Mouse (Mus musculus) hindbrain, embryonic 12.5 days (tissue): Measurements from ENCODE around the gene Gm45213. TPM values are rescaled to one million over a fixed set of nuclear protein-coding genes. Genes with fewer than 3 reads are reported as not detected.
A peak's percentile ranks its signal among the peaks of the same experiment; 100 is the strongest.

Experiments
- ATAC-seq: fragments of 200-750 bp; cut with Nextera tagmentation; 2 replicates; pipeline ENCODE4 v1.8.0; 2017; ENCODE audit warnings: moderate TSS enrichment; ENCODE audit not compliant: low FRiP score
- H3K27ac ChIP-seq: fragments of 300-500 bp; sonication (generic); 2 replicates; pipeline ENCODE4 v1.5.1; 2016; ENCODE audit warnings: mild to moderate bottlenecking
- H3K27me3 ChIP-seq: fragments of 300-500 bp; sonication (generic); 2 replicates; pipeline ENCODE4 v1.6.1; 2016; ENCODE audit warnings: mild to moderate bottlenecking
- H3K36me3 ChIP-seq: fragments of 300-500 bp; sonication (generic); 2 replicates; pipeline ENCODE4 v1.6.1; 2016; ENCODE audit warnings: mild to moderate bottlenecking
- H3K4me1 ChIP-seq: fragments of 300-500 bp; sonication (generic); 2 replicates; pipeline ENCODE4 v1.6.1; 2016
- H3K4me2 ChIP-seq: fragments of 300-500 bp; sonication (generic); replicated peaks from 2 replicates; pipeline ENCODE4 v1.6.1; 2016; ENCODE audit warnings: mild to moderate bottlenecking
- H3K4me3 ChIP-seq: fragments of 300-500 bp; sonication (generic); 2 replicates; pipeline ENCODE4 v1.5.1; 2016; ENCODE audit warnings: mild to moderate bottlenecking
- H3K9ac ChIP-seq: fragments of 300-500 bp; sonication (generic); 2 replicates; pipeline ENCODE4 v1.6.1; 2016; ENCODE audit warnings: mild to moderate bottlenecking, moderate library complexity
- H3K9me3 ChIP-seq: fragments of 300-500 bp; sonication (generic); replicated peaks from 2 replicates; pipeline ENCODE4 v1.6.1; 2016; ENCODE audit warnings: mild to moderate bottlenecking
- WGBS: fragments of 180-500 bp; shearing (Covaris S2); methylation state at CpG from one replicate; pipeline ENCODE4 v1.1.7; 2016; 5-methylcytosine and 5-hydroxymethylcytosine counted together
- polyA plus RNA-seq: library from polyadenylated mRNA; unstranded; fragments of >200 nt; fragmentation: Nextera tagmentation; extraction: Ambion mirVana; gene quantifications from 2 replicates; pipeline ENCODE4 v1.2.1, GENCODE M21; 2016

Gene Gm45213
- polyA plus RNA-seq, 1 experiment from 2014 or later, result not detected

DNA sequence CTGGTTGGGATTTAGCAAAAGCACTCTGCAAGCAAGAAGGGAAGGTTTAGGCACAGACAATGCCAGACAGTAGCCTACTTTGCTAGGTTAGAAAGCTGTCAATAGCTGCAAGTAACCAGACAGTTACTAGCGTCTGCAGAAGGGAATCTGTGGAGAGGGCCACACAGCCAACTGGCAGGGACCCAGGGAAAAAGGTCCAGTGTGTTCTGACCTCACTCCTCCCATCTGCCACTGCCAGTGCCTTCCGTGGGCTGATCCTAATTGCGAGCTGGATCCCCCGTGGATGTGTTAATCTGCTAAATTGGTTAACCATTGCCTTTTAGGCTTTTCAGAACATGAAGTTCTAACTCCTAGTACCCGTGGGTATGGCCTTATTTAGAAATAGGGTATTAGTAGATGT lies 50.7 kb downstream of the Gm45213 start:
- H3K9ac ChIP-seq, result no peak overlapping the region
- H3K36me3 ChIP-seq, result peaks cover 27% of the 10 kb centered on the region
- 82% methylated on average over 5 of the region's 5 CpGs for WGBS
- H3K4me2 ChIP-seq, result no peak overlapping the region
- ATAC-seq, result no peak
- no peaks in the 10 kb centered on the region for H3K9me3 ChIP-seq
- no peaks in the 10 kb centered on the region for H3K27me3 ChIP-seq
- H3K4me3 ChIP-seq, result no peak overlapping the region
- H3K27ac ChIP-seq, result no peak overlapping the region
- H3K4me1 ChIP-seq, result no peaks in the 10 kb centered on the region

DNA sequence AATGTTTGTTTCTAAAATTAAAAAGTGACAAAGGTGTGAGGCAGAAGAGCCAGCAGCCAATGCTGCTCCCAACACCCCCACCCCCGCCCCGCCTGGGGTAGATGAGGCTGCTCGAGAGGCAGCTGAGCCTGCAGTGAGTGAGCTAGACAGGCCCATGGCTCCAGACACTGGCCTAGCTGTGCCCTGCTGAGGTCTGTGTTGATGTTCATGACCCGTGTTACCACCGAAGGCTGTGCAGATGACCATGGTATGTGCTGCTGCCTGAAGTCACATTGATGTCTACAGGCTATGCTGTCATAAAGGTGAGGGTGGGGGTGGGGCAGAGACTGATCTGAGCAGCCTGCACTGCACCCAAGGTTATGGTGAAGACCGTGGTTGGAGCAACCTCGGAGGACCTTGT lies 55.4 kb downstream of the Gm45213 start:
- Histone ChIP-seq H3K4me2 (no peak overlapping the region), H3K36me3 (no peaks in the 10 kb centered on the region), H3K27me3 (no peaks in the 10 kb centered on the region), H3K9me3 (no peaks in the 10 kb centered on the region), H3K4me3 (no peak overlapping the region), H3K27ac (no peak overlapping the region), H3K9ac (no peak overlapping the region), H3K4me1 (no peaks in the 10 kb centered on the region)
- ATAC-seq, result no peak
- WGBS, result 75% methylated on average over 7 of the region's 7 CpGs

DNA sequence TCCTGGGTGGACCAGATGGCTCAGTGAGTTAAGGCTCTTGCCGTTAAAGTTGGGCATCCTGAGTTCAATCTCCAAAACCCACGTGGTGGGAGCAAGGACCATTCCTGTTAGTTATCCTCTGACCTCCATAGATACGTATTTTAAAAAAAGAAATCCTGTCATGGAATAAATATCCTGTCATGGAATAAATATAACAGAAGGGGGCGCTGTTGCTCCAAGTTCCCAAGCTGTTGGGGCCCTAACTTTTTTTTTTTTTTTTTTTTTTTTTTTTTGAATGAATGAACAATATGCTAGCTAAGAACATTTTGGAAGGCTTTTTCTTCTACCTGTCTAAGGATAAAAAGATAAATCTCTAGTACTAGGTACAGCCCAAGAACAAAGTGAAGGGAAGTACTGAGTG lies 58.5 kb downstream of the Gm45213 start:
- Histone ChIP-seq H3K27ac (no peak overlapping the region), H3K4me3 (no peak overlapping the region), H3K9ac (no peak overlapping the region), H3K4me2 (no peak overlapping the region), H3K36me3 (no peaks in the 10 kb centered on the region), H3K9me3 (no peaks in the 10 kb centered on the region), H3K27me3 (peaks cover 3% of the 10 kb centered on the region; the same call in 1 of the 2 replicates), H3K4me1 (no peaks in the 10 kb centered on the region)
- 5% methylated on average over 4 of the region's 4 CpGs for WGBS
- ATAC-seq, result no peak

GRCm38 (mm10) chr7:66104531-66104930 lies 61.1 kb downstream of the Gm45213 start:
- Histone ChIP-seq H3K4me3 (no peak overlapping the region), H3K4me2 (no peak overlapping the region), H3K27me3 (peaks cover 10% of the 10 kb centered on the region), H3K27ac (no peak overlapping the region), H3K4me1 (no peaks in the 10 kb centered on the region), H3K9ac (no peak overlapping the region), H3K36me3 (no peaks in the 10 kb centered on the region), H3K9me3 (no peaks in the 10 kb centered on the region)
- 86% methylated on average over 5 of the region's 5 CpGs for WGBS
- ATAC-seq, result no peak

DNA sequence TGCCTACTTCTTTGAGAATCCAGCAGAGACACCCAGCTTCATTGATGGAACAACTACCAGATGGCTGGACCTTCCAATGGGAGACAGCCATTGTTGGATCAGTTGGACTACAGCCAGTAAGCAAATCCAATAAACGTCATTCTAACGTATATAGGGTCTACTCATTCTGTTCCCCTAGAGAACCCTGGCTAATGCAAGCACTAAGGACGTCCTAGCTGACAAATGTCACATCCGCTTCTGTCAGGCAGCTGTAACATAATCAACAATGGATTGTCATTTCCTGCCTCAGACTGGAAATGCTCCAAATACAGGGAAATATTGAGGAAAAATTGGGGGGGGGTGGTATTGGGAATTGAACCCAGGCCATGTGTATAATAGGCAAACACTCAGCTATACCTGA lies 62.4 kb downstream of the Gm45213 start:
- WGBS, result 69% methylated on average over 4 of the region's 4 CpGs
- H3K36me3 ChIP-seq, result no peaks in the 10 kb centered on the region
- peaks cover 10% of the 10 kb centered on the region for H3K27me3 ChIP-seq
- no peak overlapping the region for H3K9ac ChIP-seq
- H3K9me3 ChIP-seq, result no peaks in the 10 kb centered on the region
- H3K27ac ChIP-seq, result no peak overlapping the region
- no peak overlapping the region for H3K4me3 ChIP-seq
- H3K4me2 ChIP-seq, result no peak overlapping the region
- ATAC-seq, result no peak
- H3K4me1 ChIP-seq, result peaks cover 2% of the 10 kb centered on the region

DNA sequence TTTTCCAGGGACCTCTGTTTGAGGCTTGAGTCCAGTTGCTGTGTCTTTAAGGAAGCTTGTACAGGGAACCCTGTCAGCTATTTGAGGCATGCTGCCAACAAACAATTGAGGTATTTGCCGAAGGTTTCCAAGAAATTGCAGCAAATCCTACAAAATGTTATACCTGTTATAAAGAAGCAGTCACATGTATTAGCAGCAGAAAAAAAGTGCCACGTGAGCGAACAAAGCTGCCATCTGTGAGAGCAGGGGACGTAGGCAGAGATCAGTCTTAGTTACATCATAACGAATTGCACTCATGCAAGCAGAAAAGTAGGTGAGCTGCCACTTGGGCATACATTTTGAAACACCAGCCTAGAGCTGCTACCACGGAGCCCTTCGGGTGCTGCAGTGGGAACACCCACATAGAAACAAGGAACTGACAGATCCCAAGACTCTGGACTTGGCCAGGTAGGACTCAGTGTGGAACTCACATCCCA lies 63.2 kb downstream of the Gm45213 start:
- WGBS, result 74% methylated on average over 7 of the region's 7 CpGs
- no peaks in the 10 kb centered on the region for H3K36me3 ChIP-seq
- H3K4me3 ChIP-seq, result no peak overlapping the region
- no peak overlapping the region for H3K27ac ChIP-seq
- H3K9ac ChIP-seq, result no peak overlapping the region
- no peak for ATAC-seq
- H3K4me2 ChIP-seq, result no peak overlapping the region
- no peaks in the 10 kb centered on the region for H3K9me3 ChIP-seq
- peaks cover 8% of the 10 kb centered on the region for H3K4me1 ChIP-seq
- peaks cover 10% of the 10 kb centered on the region for H3K27me3 ChIP-seq

DNA sequence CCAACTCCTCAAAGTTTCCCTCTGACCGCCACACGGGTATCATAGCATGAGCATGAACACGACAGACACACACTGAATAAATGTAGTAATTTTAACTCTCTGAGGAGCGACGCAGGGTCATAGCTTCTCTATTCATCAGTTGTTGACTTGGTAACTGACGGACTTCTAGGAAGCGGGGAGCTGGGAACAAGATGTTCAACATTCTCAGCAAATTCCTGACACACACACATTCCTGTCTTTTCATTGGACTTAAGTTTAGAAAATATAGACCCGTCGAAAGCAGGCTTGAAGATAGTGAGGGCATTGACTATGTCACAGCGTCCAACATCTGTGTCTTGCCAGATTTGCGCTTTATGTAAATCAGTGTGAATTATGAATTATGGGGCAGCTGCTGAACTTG lies 63.8 kb downstream of the Gm45213 start:
- no peak for ATAC-seq
- 80% methylated on average over 11 of the region's 11 CpGs for WGBS
- no peak overlapping the region for H3K27ac ChIP-seq
- H3K36me3 ChIP-seq, result no peaks in the 10 kb centered on the region
- H3K4me3 ChIP-seq, result no peak overlapping the region
- no peak overlapping the region for H3K4me2 ChIP-seq
- H3K27me3 ChIP-seq, result peaks cover 10% of the 10 kb centered on the region
- no peaks in the 10 kb centered on the region for H3K9me3 ChIP-seq
- H3K4me1 ChIP-seq, result peaks cover 12% of the 10 kb centered on the region
- no peak overlapping the region for H3K9ac ChIP-seq

- Histone ChIP-seq H3K36me3 (no peaks in the 10 kb centered on the region), H3K27me3 (peaks cover 10% of the 10 kb centered on the region), H3K4me2 (no peak overlapping the region), H3K4me1 (peaks cover 17% of the 10 kb centered on the region), H3K27ac (no peak overlapping the region), H3K9me3 (no peaks in the 10 kb centered on the region), H3K4me3 (no peak overlapping the region), H3K9ac (no peak overlapping the region)
- ATAC-seq, result no peak
- WGBS, result 17% methylated on average over 7 of the region's 7 CpGs
These were observed 64.5 kb downstream of the Gm45213 start for GRCm38 (mm10) chr7:66107930-66108329.

DNA sequence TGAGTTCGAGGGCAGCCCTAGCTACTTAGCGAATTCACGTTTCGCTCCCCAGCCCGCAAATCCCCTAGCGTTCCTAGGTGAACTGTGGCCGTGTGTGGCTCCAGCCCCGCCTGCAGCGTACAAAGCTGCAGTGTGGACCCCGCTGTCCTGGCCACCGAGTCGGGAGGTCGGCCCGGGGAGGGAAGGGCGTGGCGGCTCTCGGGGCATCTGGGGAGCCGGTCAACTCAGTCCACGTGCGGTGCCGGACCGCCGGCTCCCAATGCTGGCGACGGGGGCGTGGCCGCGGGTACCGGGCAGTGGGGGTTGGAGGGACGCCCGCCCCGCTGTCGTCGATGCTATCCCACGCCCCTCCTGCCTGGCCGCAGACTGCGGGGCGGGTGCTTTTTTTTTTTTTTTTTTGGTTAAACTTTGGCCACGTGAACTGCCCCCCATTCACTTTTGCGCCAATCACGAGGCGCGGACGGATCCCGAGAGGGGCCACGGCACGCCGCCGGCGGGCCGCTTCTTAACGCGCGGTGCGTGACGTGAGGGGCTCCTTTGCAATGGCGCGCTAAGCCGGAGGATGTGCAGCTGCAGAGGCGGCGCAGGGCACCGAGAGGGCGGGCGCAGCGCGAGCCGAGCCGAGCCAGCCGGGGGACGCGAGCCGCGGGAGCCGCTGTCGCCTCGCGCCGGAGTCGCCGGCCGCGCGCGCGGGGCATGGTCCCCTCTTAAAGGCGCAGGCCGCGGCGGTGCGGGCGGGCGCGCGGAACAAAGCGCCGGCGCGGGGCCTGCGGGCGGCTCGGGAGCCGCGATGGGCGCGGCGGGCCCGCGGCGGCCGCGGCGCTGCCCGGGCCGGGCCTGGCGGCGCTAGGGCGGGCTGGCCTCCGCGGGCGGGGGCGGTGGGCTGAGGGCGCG lies 65.8 kb downstream of the Gm45213 start, which contains the start of gene Chsy1:
Gene Chsy1, plus strand, starts transcription at position 555 of the 894 bp plus-strand sequence.
- WGBS, result under 1% methylated on average over 86 of the region's 123 CpGs
- H3K9ac ChIP-seq, result peak within 1 kb of the TSS; percentile 97
- ATAC-seq, result peak; percentile 90
- peak within 1 kb of the TSS; percentile 92 for H3K27ac ChIP-seq
- H3K4me3 ChIP-seq, result peak within 1 kb of the TSS; percentile 94
- peak within 1 kb of the TSS; percentile 85 for H3K4me2 ChIP-seq
- H3K36me3 ChIP-seq, result no peaks in the 10 kb centered on the region
- H3K9me3 ChIP-seq, result no peaks in the 10 kb centered on the region
- peaks cover 10% of the 10 kb centered on the region for H3K27me3 ChIP-seq
- H3K4me1 ChIP-seq, result peaks cover 22% of the 10 kb centered on the region

DNA sequence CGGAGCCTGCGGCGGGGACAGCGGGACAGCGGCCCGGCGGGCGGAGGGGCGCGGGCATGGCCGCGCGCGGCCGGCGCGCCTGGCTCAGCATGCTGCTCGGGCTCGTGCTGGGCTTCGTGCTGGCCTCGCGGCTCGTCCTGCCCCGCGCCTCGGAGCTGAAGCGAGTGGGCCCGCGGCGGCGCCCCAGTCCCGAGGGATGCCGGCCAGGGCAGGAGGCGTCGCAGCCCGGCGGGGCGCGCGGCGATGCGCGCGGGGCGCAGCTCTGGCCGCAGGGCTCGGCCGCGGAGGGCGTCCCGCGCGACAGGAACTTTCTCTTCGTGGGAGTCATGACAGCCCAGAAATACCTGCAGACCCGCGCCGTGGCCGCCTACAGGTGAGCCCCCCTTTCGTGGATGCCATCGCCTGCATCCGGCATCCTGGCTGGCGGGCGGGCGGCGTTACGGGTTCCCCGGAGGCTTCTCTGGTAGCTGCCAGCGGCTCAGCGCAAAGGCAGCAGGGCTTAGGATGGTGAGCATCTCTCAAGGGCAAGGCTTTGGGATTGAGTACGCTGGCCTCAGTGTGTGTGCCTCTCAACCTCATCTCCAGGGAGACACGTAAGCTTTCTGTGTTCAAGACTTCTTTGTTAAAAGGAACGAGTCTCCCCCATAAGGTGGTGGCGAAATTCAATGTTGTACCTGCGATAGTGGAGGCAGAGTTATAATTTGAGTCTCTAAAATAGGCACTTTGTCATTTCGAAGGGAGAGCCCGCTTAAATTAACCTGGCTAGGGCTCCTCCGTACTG lies 66.6 kb downstream of the Gm45213 start:
- H3K9ac ChIP-seq, result peak overlapping the region; percentile 97
- H3K36me3 ChIP-seq, result 0 out of 2 replicates have a peak, but pooled peaks cover 6% of the 10 kb centered on the region
- peak overlapping the region; percentile 67 for H3K4me2 ChIP-seq
- WGBS, result under 1% methylated on average over 49 of the region's 77 CpGs
- H3K27me3 ChIP-seq, result peaks cover 10% of the 10 kb centered on the region
- ATAC-seq, result peak; percentile 57
- H3K4me1 ChIP-seq, result peaks cover 29% of the 10 kb centered on the region
- H3K27ac ChIP-seq, result peak overlapping the region; percentile 92
- no peaks in the 10 kb centered on the region for H3K9me3 ChIP-seq
- H3K4me3 ChIP-seq, result peak overlapping the region; percentile 94

DNA sequence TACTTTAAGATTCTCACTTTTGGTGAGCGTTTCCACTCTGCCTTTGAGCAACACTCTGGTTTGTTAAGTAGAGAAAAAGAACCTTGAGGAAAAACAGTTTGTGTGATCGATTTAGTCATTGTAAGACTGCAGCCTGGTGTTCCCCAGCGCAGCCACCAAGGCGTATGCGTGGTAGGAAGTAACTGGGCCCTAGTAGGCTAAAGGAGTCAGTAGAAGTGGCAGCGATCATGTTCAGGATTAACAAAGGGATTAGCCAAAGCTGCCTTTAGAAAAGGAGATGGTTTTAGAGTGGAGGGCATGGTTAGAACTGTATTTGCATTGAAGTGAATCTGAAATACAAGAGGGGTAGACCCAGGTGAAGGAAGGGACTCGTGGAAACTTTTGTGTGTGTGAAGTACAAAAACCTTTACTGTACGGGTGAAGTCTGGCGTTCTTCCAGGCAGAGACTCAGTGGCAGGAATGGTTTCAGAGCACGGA lies 67.3 kb downstream of the Gm45213 start:
- Histone ChIP-seq H3K27ac (peak overlapping the region; percentile 92), H3K4me1 (peaks cover 35% of the 10 kb centered on the region)

DNA sequence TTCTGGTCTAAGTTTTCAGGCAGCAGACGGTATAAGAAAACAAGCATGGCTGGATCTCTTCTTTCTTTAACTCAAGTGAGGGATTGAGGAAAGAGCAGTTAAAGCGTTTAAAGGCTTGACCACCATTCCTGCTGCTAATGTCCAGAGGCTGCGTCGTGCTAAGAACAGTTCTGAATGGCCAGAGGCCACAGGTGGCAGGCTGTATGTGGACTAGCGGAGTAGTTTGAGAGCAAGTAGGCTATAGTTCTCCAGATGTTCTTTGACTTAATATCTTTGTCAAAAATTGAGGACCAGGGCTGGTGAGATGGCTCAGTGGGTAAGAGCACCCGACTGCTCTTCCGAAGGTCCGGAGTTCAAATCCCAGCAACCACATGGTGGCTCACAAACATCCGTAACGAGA lies 67.8 kb downstream of the Gm45213 start:
- WGBS, result 57% methylated on average over 10 of the region's 10 CpGs
- no peaks in the 10 kb centered on the region for H3K9me3 ChIP-seq
- H3K4me1 ChIP-seq, result peaks cover 40% of the 10 kb centered on the region

More for the DNA sequence above, 67.3 kb downstream of the Gm45213 start:
- 4% methylated on average over 10 of the region's 10 CpGs for WGBS
- no peak for ATAC-seq
- H3K9ac ChIP-seq, result peak overlapping the region; percentile 97
- H3K4me3 ChIP-seq, result peak overlapping the region; percentile 94
- peaks cover 10% of the 10 kb centered on the region for H3K27me3 ChIP-seq
- no peaks in the 10 kb centered on the region for H3K9me3 ChIP-seq
- peak overlapping the region; percentile 67 for H3K4me2 ChIP-seq
- 0 out of 2 replicates have a peak, but pooled peaks cover 6% of the 10 kb centered on the region for H3K36me3 ChIP-seq

More for the DNA sequence above, 67.8 kb downstream of the Gm45213 start:
- Histone ChIP-seq H3K36me3 (0 out of 2 replicates have a peak, but pooled peaks cover 6% of the 10 kb centered on the region), H3K9ac (peak overlapping the region; percentile 97), H3K27ac (no peak overlapping the region), H3K4me3 (peak overlapping the region; percentile 94), H3K27me3 (peaks cover 10% of the 10 kb centered on the region), H3K4me2 (peak overlapping the region; percentile 67)
- ATAC-seq, result no peak
